Mouse (Mus musculus) intestine, embryonic 15.5 days (tissue): ENCODE results near the gene Suclg2. TPM values are rescaled to one million over a fixed set of nuclear protein-coding genes. Genes with fewer than 3 reads are reported as not detected.

Experiments
- ATAC-seq: fragments of 200-750 bp; cut with Nextera tagmentation; 2 replicates; pipeline ENCODE4 v1.8.0; 2017; ENCODE audit warnings: moderate TSS enrichment, moderate library complexity
- H3K27ac ChIP-seq: fragments of 300-500 bp; sonication (generic); 2 replicates; pipeline ENCODE4 v1.5.1; 2015; ENCODE audit warnings: mild to moderate bottlenecking, inconsistent platforms
- H3K27me3 ChIP-seq: fragments of 300-500 bp; sonication (generic); replicated peaks from 2 replicates; pipeline ENCODE4 v1.6.1; 2015; ENCODE audit warnings: inconsistent platforms
- H3K36me3 ChIP-seq: fragments of 300-500 bp; sonication (generic); 2 replicates; pipeline ENCODE4 v1.6.1; 2015; ENCODE audit warnings: inconsistent platforms
- H3K4me1 ChIP-seq: fragments of 300-500 bp; sonication (generic); replicated peaks from 2 replicates; pipeline ENCODE4 v1.6.1; 2015; ENCODE audit warnings: inconsistent platforms
- H3K4me2 ChIP-seq: fragments of 300-500 bp; sonication (generic); replicated peaks from 2 replicates; pipeline ENCODE4 v1.6.1; 2015; ENCODE audit warnings: mild to moderate bottlenecking, inconsistent platforms
- H3K4me3 ChIP-seq: fragments of 300-500 bp; sonication (generic); replicated peaks from 2 replicates; pipeline ENCODE4 v1.5.1; 2015; ENCODE audit warnings: inconsistent platforms
- H3K9ac ChIP-seq: fragments of 300-500 bp; sonication (generic); 2 replicates; pipeline ENCODE4 v1.6.1; 2015; ENCODE audit warnings: inconsistent platforms
- H3K9me3 ChIP-seq: fragments of 300-500 bp; sonication (generic); 2 replicates; pipeline ENCODE4 v1.6.1; 2016; ENCODE audit warnings: inconsistent platforms
- WGBS: fragments of 180-500 bp; shearing (Covaris S2); methylation state at CpG from one replicate; pipeline ENCODE4 v1.1.7; 2015; 5-methylcytosine and 5-hydroxymethylcytosine counted together
- polyA plus RNA-seq: library from polyadenylated mRNA; unstranded; fragments of >200 nt; fragmentation: Nextera tagmentation; extraction: Ambion mirVana; gene quantifications from 2 replicates; pipeline ENCODE4 v1.2.1, GENCODE M21; 2015

Suclg2 gene
- polyA plus RNA-seq, 1 experiment from 2014 or later = 116 TPM

DNA sequence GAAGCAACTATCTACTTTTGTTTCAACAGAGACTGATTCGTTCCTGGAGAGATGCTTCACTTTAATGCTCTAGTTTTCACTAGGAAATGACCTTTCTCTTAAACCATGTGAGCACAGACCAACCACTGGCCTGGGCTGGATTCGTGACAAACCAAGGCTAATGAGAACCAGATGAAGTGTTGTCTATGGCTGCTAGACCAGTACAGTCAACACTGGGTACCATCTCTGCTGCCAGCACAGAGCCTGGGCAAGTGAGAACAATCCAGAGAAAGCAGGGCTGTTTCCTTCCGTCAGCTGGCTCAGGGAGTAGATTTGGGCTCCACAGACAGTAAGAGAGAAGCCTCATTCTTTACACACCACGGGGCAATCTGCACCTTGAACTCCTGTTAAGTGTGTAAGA is 143.1 kb downstream of the Suclg2 start:
- WGBS = 57% methylated on average over 4 of the region's 4 CpGs

GRCm38 (mm10) chr6:95574867-95575266 is 143.7 kb downstream of the Suclg2 start:
- ATAC-seq = no peak
- whole genome bisulfite sequencing = 50% methylated on average over 3 of the region's 3 CpGs

More for the DNA sequence above, 143.1 kb downstream of the Suclg2 start:
- no peaks in the 10 kb centered on the region; the same call in 1 of the 2 replicates for H3K36me3 ChIP-seq
- no peak overlapping the region for H3K27ac ChIP-seq
- H3K4me2 ChIP-seq = no peak overlapping the region
- H3K9ac ChIP-seq = no peak overlapping the region
- no peaks in the 10 kb centered on the region for H3K27me3 ChIP-seq
- H3K4me3 ChIP-seq = no peak overlapping the region
- no peak for ATAC-seq
- H3K9me3 ChIP-seq = no peaks in the 10 kb centered on the region
- 0 out of 2 replicates have a peak, but pooled peaks cover 6% of the 10 kb centered on the region for H3K4me1 ChIP-seq

DNA sequence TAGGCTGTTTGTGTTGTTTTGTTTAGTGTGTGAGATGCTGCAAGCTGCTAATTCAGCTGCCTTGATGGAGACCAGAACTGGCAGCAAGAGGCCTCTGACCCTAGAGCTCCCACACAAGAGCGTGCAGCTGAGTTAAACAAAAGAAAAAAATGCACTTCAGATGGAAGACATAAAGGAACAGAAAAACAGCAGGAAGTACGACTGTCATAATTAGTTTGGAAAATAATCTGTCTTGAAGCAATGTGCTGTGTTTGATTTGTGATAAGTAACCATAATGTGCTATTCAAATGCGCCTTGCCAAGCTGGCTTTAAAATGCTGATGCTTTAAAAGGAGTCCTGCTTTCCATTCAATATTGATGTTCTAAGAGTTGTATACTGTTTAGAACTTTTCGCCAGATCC is 144.2 kb downstream of the Suclg2 start:
- WGBS = 32% methylated on average over 4 of the region's 4 CpGs
- Histone ChIP-seq H3K36me3 (no peaks in the 10 kb centered on the region; the same call in 1 of the 2 replicates), H3K9me3 (no peaks in the 10 kb centered on the region), H3K4me1 (0 out of 2 replicates have a peak, but pooled peaks cover 2% of the 10 kb centered on the region), H3K4me3 (no peak overlapping the region), H3K4me2 (no peak overlapping the region), H3K9ac (no peak overlapping the region), H3K27me3 (no peaks in the 10 kb centered on the region), H3K27ac (peak overlapping the region; percentile 58; the same call in 1 of the 2 replicates)
- no peak for ATAC-seq

More at GRCm38 (mm10) chr6:95574867-95575266, 143.7 kb downstream of the Suclg2 start:
- Histone ChIP-seq H3K9me3 (no peaks in the 10 kb centered on the region), H3K4me3 (no peak overlapping the region), H3K27me3 (no peaks in the 10 kb centered on the region), H3K4me2 (no peak overlapping the region), H3K4me1 (0 out of 2 replicates have a peak, but pooled peaks cover 5% of the 10 kb centered on the region), H3K9ac (no peak overlapping the region), H3K36me3 (no peaks in the 10 kb centered on the region; the same call in 1 of the 2 replicates), H3K27ac (peak overlapping the region; percentile 58; the same call in 1 of the 2 replicates)

DNA sequence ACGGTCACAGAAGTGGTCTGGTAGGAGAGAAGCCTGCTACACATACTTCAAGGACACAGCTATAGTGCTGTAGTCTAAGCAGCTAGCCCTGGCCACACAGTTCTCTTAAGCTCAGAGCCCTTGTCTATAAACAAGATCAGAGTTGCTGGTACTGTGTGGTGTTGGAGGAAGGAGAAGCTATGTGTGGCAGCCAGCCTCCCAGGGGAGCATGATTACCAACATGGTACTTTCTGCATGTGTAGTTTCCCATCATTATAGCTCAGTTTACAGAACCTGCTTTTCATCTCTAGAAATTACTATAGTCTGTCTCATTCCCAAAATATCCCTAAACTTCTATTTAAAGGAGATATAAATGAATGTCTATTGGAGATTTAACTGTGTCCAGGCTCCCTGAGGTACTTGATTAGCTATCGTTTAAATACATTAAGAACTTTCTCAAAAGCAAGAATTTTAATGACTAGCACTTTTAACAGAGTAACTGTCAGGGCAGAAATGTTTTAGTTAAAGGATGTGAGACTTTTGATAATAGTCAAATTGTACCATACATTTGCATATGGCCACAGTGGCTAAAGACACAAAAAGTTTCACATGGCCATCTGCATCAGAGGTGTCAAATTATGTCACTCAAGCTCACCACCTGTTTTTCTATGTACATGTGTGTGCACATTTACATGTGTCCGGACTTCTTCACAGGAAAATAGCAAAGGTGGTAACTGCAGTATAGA is 145.4 kb downstream of the Suclg2 start:
- Histone ChIP-seq H3K4me1 (0 out of 2 replicates have a peak, but pooled peaks cover 2% of the 10 kb centered on the region), H3K4me2 (no peak overlapping the region), H3K27me3 (no peaks in the 10 kb centered on the region), H3K9me3 (no peaks in the 10 kb centered on the region), H3K4me3 (no peak overlapping the region), H3K36me3 (no peaks in the 10 kb centered on the region; the same call in 1 of the 2 replicates), H3K9ac (no peak overlapping the region), H3K27ac (no peak overlapping the region)
- WGBS = 88% methylated on average over 3 of the region's 3 CpGs
- ATAC-seq = no peak

DNA sequence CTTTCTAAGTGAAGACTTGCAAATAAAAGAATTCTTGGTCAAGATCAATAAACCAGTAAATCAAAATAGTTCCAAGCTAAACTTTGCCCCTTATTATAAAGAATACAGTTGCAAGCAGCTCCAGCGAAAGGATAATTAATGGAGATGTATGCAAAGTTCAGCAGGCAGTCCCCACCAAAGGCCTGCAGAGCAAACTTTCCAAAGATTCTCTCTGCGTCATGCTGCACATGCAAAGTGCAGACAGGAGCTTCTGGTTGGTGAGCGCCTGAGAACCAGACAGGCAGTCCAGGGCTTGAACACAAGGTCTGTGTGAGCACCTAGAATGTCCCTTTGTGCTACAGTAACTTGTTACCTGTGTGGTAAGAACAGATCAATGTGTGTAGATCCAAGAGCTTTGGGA is 147.0 kb downstream of the Suclg2 start:
- Histone ChIP-seq H3K27ac (no peak overlapping the region), H3K9ac (no peak overlapping the region), H3K9me3 (no peaks in the 10 kb centered on the region), H3K36me3 (no peaks in the 10 kb centered on the region; the same call in 1 of the 2 replicates), H3K4me1 (0 out of 2 replicates have a peak, but pooled peaks cover 2% of the 10 kb centered on the region), H3K27me3 (no peaks in the 10 kb centered on the region), H3K4me3 (no peak overlapping the region), H3K4me2 (no peak overlapping the region)
- WGBS = 78% methylated on average over 3 of the region's 3 CpGs
- ATAC-seq = no peak

- Histone ChIP-seq H3K4me2 (no peak overlapping the region), H3K9ac (no peak overlapping the region), H3K27me3 (no peaks in the 10 kb centered on the region), H3K4me1 (no peaks in the 10 kb centered on the region), H3K36me3 (no peaks in the 10 kb centered on the region), H3K9me3 (no peaks in the 10 kb centered on the region), H3K27ac (no peak overlapping the region), H3K4me3 (no peak overlapping the region)
- 77% methylated on average over 2 of the region's 2 CpGs for WGBS
- no peak for ATAC-seq
Measured at GRCm38 (mm10) chr6:95563355-95564009, 155.1 kb downstream of the Suclg2 start.

- H3K36me3 ChIP-seq = no peaks in the 10 kb centered on the region
- H3K27me3 ChIP-seq = no peaks in the 10 kb centered on the region
- ATAC-seq = no peak
- H3K4me1 ChIP-seq = no peaks in the 10 kb centered on the region
- no peaks in the 10 kb centered on the region for H3K9me3 ChIP-seq
- H3K4me3 ChIP-seq = no peak overlapping the region
- no peak overlapping the region for H3K4me2 ChIP-seq
- 93% methylated on average over 6 of the region's 6 CpGs for WGBS
- no peak overlapping the region for H3K9ac ChIP-seq
- H3K27ac ChIP-seq = no peak overlapping the region
Measured at GRCm38 (mm10) chr6:95556320-95556719, 162.3 kb downstream of the Suclg2 start.

DNA sequence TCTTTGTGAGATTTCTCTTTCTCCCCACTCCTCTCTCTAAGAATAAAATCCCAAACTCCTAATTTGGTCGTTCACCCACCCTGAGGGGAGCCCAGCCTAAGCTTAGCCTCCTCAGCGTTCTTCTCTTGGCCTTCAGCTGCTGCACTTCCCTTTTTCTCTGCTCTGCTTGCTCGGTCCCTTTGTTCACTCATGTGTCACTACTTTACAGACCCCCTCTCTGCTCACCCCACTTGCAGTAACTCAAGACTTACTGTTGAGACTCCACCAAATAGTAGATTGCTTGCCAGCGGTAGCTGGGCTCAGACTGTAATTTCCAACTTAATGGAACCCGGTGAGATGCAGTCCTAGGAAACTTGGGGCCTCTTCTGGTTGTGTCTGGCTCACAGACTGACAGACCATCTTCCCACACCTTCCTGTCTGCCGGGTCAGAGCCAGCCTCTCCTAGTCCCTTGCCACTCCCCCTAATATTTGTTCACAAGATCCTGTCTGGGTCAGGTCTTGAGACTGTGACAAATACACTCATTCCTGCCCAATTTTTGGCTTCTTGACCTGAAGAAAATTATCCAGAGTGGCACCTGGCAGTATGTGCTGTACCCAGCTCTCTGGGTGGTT is 166.2 kb downstream of the Suclg2 start:
- Histone ChIP-seq H3K4me3 (no peak overlapping the region), H3K9ac (no peak overlapping the region), H3K4me1 (no peaks in the 10 kb centered on the region), H3K9me3 (no peaks in the 10 kb centered on the region), H3K27me3 (no peaks in the 10 kb centered on the region), H3K4me2 (no peak overlapping the region), H3K27ac (no peak overlapping the region), H3K36me3 (no peaks in the 10 kb centered on the region)
- 71% methylated on average over 6 of the region's 6 CpGs for WGBS
- no peak for ATAC-seq

- WGBS = 69% methylated on average over 4 of the region's 4 CpGs
- no peaks in the 10 kb centered on the region for H3K9me3 ChIP-seq
Measured at GRCm38 (mm10) chr6:95551000-95551399, 167.6 kb downstream of the Suclg2 start.

GRCm38 (mm10) chr6:95546189-95546832 is 172.3 kb downstream of the Suclg2 start:
- Histone ChIP-seq H3K9me3 (no peaks in the 10 kb centered on the region), H3K9ac (no peak overlapping the region), H3K27me3 (no peaks in the 10 kb centered on the region), H3K4me3 (no peak overlapping the region), H3K4me1 (no peaks in the 10 kb centered on the region), H3K27ac (0 out of 2 replicates have a peak overlapping the region, but pooled peaks have one; percentile 17), H3K36me3 (no peaks in the 10 kb centered on the region), H3K4me2 (no peak overlapping the region)
- ATAC-seq = no peak
- WGBS = 77% methylated on average over 7 of the region's 7 CpGs

More at GRCm38 (mm10) chr6:95551000-95551399, 167.6 kb downstream of the Suclg2 start:
- Histone ChIP-seq H3K4me3 (no peak overlapping the region), H3K27me3 (no peaks in the 10 kb centered on the region), H3K4me1 (no peaks in the 10 kb centered on the region), H3K36me3 (no peaks in the 10 kb centered on the region), H3K9ac (no peak overlapping the region), H3K27ac (no peak overlapping the region), H3K4me2 (no peak overlapping the region)
- ATAC-seq = no peak

GRCm38 (mm10) chr6:95545714-95546113 is 172.9 kb downstream of the Suclg2 start:
- Histone ChIP-seq H3K27me3 (no peaks in the 10 kb centered on the region), H3K9ac (no peak overlapping the region), H3K9me3 (no peaks in the 10 kb centered on the region), H3K4me1 (no peaks in the 10 kb centered on the region), H3K27ac (no peak overlapping the region), H3K4me3 (no peak overlapping the region), H3K4me2 (no peak overlapping the region), H3K36me3 (no peaks in the 10 kb centered on the region)
- ATAC-seq = no peak

GRCm38 (mm10) chr6:95545296-95545695 is 173.3 kb downstream of the Suclg2 start:
- H3K36me3 ChIP-seq = no peaks in the 10 kb centered on the region
- no peak overlapping the region for H3K4me3 ChIP-seq
- no peaks in the 10 kb centered on the region for H3K4me1 ChIP-seq
- H3K27ac ChIP-seq = no peak overlapping the region
- WGBS = 75% methylated on average over 3 of the region's 3 CpGs
- no peaks in the 10 kb centered on the region for H3K9me3 ChIP-seq
- H3K27me3 ChIP-seq = no peaks in the 10 kb centered on the region
- no peak for ATAC-seq
- H3K9ac ChIP-seq = no peak overlapping the region
- no peak overlapping the region for H3K4me2 ChIP-seq
